Mouse (Mus musculus) erythroblast, adult 5-6 weeks (primary cell): ENCODE measurements around the gene Cldn11. TPM values are rescaled to one million over a fixed set of nuclear protein-coding genes. Genes with fewer than 3 reads are reported as not detected.

Source experiments
- ATAC-seq: replicated peaks from 2 replicates; pipeline ENCODE4 v1.8.0; 2016; ENCODE audit warnings: moderate number of reproducible peaks, mild to moderate bottlenecking, moderate TSS enrichment, inconsistent platforms; ENCODE audit not compliant: poor library complexity, low FRiP score, severe bottlenecking
- total RNA-seq, 2 experiments: library from RNA; stranded (forward) in 1 of 2; stranded (reverse) in 1 of 2; fragments of 150-400 nt in 1 of 2; fragments of 200-764, 138-1000 nt in 1 of 2; gene quantifications; 2 replicates each; pipeline versions ENCODE4 v1.2.3 to v1.2.4; 2015 to 2017; ENCODE audit warnings: low replicate concordance in 2 of 2

Gene Cldn11
- total RNA-seq, 2 experiments from 2014 or later, result not detected

DNA sequence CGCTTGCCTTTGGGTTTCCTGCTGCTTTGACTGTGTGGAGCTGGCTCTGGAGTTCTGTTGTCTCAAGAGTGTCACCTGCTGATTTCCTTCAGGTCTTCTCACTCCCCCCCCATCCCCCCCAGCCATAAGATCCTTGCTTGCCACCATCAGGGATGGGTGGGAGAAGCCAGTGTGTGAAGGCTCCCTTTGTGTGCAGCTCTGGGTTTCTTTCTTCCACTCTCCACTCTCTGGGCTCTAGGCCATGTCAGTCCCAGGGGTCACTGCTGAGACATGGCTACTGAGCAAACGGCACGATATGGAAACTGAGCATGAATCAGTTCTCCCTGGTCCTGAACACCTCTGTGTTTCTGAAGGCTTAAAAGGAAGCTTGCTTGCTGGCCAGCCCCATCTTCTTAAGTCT, 6.4 kb downstream of the Cldn11 start:
- ATAC-seq, result no peak

DNA sequence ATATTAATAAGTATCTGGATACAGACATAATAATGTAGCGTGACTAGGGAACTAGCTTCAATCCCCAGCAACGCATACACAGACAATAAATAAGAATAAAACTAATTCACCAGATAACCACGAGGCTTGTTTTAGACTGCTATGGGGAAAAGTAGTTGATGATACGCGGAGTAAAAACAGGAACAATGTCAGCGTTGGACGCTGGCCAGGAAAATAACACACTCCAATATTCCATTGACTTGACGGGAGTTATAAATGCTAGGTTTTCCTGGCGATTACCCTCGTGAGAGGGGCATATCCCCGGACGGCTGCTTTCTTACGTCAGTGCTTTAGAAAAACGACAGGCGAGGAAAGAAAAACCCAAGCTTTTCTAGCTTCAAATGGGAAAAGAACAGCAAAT, 8.1 kb downstream of the Cldn11 start:
- ATAC-seq, result no peak

DNA sequence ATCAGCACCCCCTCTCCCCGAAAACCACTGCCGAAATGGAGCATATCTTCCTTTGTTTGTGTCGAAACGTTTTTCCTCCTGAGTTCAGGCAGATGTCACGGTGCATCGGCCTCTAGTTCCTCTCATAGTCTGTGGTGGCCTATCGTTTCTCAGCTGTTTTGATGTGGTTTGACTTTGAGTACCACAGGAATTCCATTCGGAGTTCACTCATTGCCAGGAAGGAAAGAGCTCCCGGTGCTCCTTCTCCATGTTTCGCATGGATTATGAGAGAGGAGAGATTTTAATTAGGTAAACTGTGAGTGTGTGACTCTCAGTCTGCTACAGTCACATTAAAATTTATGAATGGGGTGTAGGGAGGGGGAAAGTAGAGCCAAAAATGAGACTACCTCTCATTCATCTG, 10.3 kb downstream of the Cldn11 start:
- ATAC-seq, result no peak

DNA sequence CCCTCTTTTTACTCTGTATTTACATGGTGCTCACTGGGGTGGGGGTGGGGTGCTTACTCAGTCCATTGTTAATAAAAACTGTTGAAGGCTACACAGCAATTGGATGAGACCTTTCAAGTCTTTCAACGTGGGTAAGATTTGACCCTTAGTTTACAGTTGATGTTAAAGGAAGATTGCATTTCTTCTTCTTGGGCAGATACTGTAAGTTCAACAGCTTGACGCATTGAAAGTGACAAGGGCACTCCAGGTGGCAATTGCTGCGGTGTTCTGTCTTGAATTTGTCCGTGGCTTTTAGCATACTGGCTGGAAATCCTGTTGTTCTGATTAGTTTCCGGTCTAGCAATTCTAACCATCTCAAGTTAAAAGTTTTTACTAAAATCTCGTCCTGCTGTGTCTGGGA, 11.6 kb downstream of the Cldn11 start:
- ATAC-seq, result no peak

DNA sequence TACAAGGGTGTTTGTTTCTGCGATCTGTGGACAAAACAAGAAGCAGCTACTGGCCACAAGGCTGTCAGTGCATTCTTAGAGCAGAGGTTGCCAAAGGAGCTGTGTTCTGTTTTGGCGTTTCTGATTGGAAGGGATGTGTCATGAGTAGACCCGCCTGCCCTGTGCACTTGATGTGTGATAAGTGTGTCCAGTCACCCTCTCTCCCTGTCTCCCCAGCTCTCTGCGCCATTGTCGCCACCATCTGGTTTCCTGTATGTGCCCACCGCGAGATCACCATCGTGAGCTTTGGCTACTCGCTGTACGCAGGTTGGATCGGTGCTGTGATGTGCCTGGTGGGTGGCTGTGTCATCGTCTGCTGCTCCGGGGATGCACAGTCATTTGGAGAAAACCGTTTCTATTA, 13.1 kb downstream of the Cldn11 start:
- no peak for ATAC-seq

DNA sequence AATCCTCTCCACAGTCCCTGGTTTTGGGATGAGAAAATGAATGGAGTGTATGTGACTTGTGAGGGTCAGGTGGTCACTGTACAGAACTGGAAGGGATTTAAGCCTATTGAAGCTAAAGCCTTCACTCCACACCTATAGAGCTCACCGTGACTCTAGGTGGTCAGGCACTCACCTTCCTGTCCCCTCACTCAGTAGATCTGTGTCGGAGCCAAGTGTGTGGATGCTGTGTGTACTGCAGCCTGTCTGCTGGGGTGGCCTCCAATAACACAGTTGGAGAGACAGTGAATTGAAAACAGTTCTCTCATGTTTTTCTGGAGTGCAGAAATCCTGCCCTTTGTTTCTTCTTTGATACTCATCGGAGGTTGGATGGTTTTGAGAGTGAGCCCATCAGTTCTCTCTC, 16.1 kb downstream of the Cldn11 start:
- no peak for ATAC-seq

DNA sequence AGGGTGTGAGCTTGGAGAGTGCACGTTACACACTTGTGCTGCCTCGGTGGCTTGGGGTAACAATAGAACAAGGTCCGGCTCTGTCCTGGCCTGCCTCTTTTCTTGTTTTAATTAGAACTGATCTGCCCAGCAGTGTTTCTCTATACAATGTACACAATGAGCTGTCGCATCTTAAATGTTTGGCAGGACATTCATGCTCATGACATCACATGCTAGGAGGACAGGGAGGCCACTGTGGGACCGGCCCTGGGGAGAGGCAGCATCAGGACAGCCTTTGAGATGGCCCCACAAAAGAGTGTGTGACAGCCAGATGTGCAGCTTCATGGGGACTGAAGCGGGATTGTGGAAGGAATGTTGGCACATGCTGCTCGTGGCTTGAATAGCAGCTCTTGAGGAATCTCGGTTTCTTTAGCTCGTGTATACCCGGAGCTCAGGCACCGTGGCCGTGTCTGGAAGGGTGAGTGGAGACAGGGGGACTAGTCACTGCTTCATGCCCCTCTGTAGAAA, 16.7 kb downstream of the Cldn11 start:
- ATAC-seq, result no peak

DNA sequence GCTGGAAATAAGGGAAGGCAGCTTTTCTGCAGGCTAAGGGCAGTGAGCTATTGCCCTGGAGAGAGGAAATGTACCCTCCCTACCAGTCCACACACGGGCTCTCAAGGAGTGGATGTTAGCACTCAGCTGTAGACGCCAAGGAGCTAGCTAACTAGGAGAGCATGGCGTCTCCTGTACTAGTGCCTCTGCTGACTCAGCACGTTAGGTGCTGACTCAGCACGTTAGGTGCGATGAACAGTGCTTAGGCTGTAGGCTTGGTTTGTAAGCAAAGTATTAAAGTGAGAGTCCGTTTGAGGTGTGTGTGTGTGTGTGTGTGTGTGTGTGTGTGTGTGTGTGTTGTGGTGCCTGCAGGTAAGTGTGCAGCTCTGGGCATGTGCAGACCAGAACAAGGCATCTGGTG, 40.6 kb downstream of the Cldn11 start:
- ATAC-seq, result no peak

DNA sequence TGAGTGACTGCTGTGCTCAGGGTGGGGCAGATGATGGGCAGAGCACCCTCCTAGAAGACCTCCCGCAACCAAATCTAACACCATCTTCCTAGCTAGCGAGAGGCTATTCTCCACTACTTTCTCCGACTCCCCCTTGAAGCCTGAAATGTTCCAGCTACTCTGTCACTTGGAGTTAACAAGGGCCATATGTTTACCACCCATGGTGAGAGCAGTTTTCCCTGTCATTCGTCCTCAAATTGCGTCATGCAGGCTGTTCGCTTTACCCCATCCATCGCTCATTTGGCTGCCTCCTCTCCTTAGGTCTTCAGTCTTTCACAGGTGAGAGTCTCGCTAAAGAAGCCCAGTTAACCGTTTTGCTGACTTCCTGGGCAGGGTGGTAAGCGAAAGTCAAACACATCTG, 41.7 kb downstream of the Cldn11 start:
- no peak for ATAC-seq

DNA sequence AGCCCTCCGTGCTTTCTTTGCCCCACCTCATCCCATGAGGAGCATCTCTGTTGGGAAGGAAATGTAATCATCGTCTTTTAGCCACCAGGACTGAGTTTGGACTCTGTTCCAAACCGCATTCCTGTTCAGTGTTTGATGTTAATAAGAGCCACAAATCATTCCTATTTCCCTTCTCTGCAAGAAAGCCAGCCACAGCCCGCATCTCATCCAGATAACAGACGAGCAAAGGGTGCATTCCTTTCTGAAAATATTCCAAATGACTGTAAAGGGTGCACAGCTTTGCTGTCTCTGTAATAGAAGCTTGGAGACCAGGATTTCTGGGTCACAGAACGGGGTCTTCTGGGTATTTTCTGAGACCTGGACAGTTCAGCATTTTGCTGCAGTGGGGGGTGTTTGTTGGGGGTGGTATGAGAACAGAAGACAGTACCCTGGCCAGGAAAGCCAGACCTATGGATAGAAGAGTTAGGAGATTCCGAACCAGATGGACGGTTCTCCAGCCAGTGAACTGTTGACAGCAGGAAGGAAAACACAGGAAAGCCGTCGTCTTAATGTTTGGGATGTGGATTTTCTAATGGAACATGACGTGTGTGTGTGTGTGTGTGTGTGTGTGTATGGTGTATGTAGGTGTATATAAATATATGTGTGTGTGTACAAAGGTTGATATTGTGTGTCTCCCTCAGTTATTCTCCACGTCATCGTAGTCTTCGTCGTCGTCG, 49.6 kb downstream of the Cldn11 start:
- ATAC-seq, result no peak

DNA sequence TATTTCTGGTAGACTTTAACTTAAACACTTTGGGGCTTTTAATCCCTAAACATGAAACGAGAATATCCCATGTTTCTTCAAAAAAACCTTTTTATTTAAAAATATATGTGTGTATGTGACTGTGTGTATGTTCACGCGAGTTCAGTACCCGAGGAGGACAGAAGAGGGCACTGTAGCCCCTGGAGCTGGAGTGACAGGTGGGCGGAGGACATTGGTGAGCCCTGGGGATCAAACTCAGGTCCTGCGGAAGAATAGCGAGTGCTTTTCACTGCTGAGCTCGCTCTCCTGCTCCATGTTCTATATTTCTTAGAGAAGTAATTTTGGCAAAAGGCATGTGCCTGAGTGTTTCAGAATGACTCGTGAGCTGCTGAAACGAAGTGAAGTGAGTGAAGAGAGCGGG, 54.2 kb downstream of the Cldn11 start:
- ATAC-seq, result no peak

DNA sequence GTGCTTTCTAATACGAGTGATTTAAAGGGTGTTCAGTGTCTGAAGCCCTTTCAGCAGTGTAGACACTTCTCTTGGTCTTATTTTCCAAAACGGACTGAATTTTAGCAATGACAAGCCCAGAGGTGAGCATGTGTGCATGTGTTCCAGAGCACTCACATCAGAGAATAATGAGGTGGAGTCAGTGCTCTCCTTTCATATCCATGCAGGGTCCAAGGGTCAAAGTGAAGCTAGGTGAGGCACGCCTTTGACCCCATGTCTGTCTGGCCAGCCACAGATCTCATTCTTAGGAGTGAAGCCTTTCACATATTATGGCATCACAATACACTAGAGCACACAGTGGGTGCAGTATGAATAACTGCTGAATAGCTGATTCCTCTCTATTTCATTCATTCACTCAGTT, 55.4 kb downstream of the Cldn11 start:
- ATAC-seq, result no peak

DNA sequence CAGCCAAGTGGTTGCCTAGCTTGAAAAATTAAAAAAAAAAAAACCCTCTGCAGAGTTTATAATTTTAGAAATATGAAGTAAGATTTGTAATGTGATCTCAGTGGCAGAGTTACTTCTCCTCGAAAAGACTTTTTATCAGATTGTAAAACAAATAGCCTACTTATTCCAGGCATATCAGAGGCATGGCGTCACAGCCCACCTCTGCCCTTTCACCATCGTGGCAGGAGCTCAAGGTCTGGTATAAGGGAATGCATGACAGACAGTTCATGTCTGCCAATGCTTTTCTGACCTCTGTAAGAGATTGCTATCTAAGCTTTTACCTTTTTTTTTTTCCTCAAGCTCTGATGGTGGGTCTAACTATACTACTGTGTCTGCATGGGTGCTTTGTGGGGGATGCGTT, 58.3 kb downstream of the Cldn11 start:
- ATAC-seq, result no peak

DNA sequence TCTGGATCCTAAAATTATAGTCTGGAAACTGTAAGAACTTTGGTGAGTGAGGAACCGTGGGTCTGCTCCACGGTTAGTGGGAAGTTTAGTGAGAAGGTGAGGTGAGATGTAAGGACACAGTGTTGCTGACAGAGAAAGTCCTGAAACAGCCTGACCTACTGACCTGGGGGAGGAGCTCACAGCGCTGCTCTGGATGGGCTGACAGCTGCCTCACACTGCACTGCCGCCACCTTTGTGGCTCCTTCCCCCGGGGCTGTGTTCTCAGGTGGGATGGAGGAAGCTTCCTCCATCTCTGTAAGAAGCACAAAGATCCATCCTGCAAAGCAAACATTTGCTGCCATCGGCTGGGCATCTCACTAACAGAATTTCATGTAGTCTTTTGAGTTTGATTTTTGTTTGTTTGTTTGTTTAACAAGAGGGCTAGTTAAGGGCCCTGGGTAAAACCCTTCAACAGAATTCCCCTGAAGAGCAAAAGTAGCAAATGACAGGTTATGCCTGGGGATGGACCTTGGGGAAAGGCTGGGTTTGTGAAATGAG, 58.8 kb downstream of the Cldn11 start:
- ATAC-seq, result no peak

DNA sequence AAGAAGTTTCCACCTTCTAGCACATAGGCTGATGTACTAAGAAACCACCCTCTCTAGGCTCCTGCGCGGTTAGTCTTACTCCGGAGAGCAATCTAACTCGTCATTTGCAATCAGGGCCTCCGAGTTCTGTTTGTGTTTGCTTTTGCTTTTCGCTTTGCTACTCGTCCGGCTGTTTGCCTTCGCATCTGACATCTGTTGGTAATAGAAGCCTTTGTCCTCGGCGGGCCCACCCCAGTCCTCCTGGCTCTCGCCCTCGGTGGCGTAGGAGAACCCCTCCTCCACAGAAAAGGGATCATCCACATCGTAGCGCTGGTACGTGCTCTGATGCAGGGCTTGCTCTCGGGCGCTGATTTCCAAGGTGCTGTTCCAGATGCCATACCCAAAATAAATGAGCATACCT, 59.3 kb downstream of the Cldn11 start:
- no peak for ATAC-seq

DNA sequence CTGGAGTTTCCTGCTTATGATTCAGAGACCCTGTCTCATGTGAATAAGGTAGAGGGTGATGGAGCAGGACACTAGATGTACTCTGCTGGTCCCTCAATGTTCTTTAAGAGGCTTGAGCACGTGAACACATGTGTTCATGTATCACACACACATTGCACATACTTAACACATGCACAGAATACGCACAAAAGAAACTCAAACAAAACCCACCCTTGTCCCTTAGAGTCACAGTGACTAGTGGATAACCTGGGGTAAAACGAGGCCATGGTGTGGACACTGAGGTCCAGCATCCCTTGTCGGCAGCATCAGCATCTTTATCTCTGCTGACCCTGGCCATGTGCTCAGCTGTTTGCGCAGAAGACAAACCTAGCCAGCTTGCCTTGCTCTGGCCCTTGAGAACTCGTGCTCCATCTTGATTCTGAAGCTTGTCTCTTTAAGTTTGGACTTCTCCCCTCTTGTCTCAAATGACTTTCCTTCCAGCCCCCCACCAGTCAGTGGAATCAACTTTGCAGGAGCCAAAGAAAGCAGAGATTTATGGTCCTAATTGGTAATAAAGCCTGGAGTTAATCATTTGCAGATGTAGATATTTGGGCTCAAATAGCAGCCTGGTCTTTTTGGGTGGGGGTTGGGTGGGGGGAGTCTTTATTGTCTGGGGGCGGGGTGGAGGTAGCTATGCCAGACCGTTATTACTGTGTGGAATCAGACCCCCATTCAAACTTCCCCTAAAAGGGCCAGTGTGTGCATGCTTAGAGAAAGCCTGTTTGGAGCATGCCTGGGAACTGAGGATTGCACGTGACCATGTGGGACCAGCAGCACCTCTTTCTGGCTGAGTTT, 62.7 kb downstream of the Cldn11 start:
- no peak for ATAC-seq

DNA sequence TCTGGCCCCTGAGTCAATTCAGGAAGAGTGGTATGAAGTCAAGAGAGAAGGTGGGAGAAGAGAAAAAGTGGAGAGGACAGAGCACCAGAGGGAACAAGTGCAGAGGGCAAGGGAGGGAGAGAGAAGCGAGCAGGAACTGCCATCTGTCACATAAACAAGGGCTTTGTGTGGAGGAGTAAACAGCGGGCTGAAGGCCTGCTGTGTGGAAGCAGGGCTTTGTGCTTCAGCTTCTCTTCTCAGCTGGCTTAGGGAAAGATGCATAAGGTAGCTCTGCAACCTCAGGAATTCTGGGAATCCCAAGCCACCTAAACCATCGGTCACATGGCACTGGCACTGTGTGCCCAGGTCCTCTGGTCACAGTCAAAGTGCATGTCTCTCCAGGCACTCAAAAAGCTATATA, 64.1 kb downstream of the Cldn11 start:
- ATAC-seq, result no peak
